Mouse (Mus musculus) gastrocnemius, postnatal 36 days (tissue): Measurements from ENCODE around the gene Chac2. TPM values are rescaled to one million over a fixed set of nuclear protein-coding genes. Genes with fewer than 3 reads are reported as not detected.

Experiments used
- total RNA-seq, 2 experiments: library from RNA; stranded (reverse); gene quantifications; 2 replicates each; pipeline ENCODE4 v1.2.3; 2021

The Chac2 gene
- total RNA-seq, 2 experiments from 2014 or later = 14.4 to 16.1 TPM

Other genes with a start within 250 kb of the Chac2 start
- 100 to 1,000 TPM; 152 to 161 TPM for gene Psme4, start 214.6 kb downstream of the Chac2 start, total RNA-seq
- gene Gpr75, start 101.0 kb downstream of the Chac2 start, total RNA-seq = under 1 TPM in 1 of 2 experiments, not detected in 1; 0.07 TPM
- gene Asb3, start 100.9 kb downstream of the Chac2 start, total RNA-seq = 1 to 10 TPM; 5.5 to 6.7 TPM
- 10 to 100 TPM; 26.9 to 28.5 TPM for gene Erlec1, start 32.0 kb downstream of the Chac2 start, total RNA-seq
- not detected for gene Gm17332, start 196.1 kb upstream of the Chac2 start, total RNA-seq